Mouse (Mus musculus) gastrocnemius, adult 2 months (tissue): ENCODE measurements around the gene Fam189a2. TPM values are rescaled to one million over a fixed set of nuclear protein-coding genes. Genes with fewer than 3 reads are reported as not detected.

Experiments
- DNase-seq: peaks from one replicate; pipeline ENCODE4 v3.0.0; 2022
- H3K27ac ChIP-seq: fragments of 200-600 bp; 2 replicates; pipeline ENCODE4 v1.8.1; 2022; ENCODE audit warnings: mild to moderate bottlenecking
- H3K4me3 ChIP-seq: fragments of 200-600 bp; 2 replicates; pipeline ENCODE4 v1.8.1; 2022; ENCODE audit warnings: mild to moderate bottlenecking, moderate library complexity
- CTCF ChIP-seq: fragments of 200-600 bp; IDR thresholded peaks from 2 replicates; pipeline ENCODE4 v1.8.1; 2022; ENCODE audit warnings: antibody characterized with exemption, mild to moderate bottlenecking, moderate library complexity
- intact Hi-C: fragments of 180-260 bp; cut with DNase I; formaldehyde crosslinking; loops from one replicate; pipeline ENCODE4 v1.15.1; 2025
- total RNA-seq, 2 experiments: library from RNA; stranded (reverse); gene quantifications; 2 replicates each; pipeline ENCODE4 v1.2.3; 2021

Gene Fam189a2
- total RNA-seq, 2 experiments from 2014 or later = 17.5 to 24.8 TPM

DNA sequence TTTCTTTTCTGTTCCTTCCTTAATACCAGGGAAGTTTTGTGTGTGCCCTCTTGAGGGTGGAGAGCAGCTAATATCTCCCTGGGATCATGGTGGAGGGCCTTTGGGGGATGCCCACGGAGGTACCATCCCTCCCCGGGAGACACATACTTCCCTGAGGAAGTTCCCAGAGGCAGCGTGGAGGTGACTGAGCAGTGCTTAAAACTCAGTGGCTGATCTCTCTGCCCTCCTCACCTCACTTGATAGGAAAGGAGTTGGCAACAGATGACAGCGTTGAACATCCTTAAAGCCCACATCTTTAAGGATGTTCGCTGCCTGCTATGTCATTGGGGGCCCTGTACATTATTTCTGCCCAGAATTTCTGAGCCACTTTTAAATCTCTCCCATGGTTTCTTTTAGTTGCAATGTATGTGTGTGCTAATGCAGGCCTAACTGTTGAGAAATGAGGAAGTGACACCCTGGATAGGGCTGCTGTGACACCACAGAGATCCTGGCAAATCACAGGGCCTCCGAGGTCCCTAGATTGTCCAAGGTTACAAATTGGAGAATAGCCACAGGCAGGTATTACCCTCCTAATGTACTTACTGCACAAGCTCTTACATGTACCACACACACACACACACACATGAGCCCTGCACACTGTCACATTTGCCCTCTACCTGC is 84.7 kb downstream of the Fam189a2 start:
- DNase-seq = no peak
- TF ChIP-seq CTCF = no peak

DNA sequence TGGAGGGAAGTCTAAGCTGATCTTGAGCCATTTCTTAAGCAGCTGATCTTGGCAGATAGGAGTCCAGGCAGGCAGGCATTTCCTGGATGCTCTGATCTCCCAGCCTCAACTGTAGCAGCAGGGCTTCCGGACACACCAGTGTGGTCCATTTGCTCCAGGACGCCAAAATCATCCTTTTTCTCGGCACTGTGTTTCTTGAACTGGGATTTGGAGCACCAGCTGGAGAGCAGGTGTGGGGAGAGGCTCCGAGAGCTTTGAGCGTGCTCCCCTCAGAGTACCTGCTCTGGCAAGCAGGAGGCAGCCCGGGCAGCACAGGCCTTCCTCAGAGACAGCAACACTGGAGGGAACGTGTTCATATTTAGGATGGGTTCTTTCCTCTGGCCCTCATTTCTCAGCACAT is 87.9 kb downstream of the Fam189a2 start:
- DNase-seq = no peak
- Histone ChIP-seq H3K27ac (no peak overlapping the region), H3K4me3 (no peak overlapping the region)
- intact Hi-C loops = no loop called here
- TF ChIP-seq CTCF = no peak

More for the DNA sequence above, 84.7 kb downstream of the Fam189a2 start:
- intact Hi-C loops = no loop called here
- Histone ChIP-seq H3K4me3 (no peak overlapping the region), H3K27ac (no peak overlapping the region)

DNA sequence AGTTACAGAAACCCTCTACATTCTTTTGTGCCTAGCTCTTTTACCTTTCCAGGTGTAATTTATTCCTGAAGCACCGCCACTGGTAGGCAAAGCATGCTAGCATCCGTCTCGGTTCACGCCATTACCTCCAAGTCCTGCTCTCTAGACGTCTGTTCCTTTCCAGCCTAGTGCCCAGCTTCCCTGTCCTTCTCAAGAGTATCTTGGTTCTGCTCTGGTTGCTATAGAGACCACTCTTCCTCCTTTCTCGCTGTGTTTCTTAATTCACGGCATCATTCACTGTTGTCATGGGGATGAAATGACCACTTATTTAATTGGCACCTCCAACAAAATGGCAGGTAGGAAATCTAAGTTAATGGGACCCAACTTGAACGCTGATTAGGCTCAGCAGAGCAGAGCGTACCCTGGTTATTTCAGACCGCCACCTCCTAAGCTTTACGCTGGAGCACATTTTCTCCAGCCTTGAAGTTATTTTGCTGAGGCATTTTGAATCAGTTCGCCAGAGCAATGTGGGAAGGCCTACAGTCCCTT is 89.3 kb downstream of the Fam189a2 start:
- intact Hi-C loops = no loop called here
- H3K27ac ChIP-seq = no peak overlapping the region
- DNase-seq = no peak
- TF ChIP-seq CTCF = no peak
- no peak overlapping the region for H3K4me3 ChIP-seq

DNA sequence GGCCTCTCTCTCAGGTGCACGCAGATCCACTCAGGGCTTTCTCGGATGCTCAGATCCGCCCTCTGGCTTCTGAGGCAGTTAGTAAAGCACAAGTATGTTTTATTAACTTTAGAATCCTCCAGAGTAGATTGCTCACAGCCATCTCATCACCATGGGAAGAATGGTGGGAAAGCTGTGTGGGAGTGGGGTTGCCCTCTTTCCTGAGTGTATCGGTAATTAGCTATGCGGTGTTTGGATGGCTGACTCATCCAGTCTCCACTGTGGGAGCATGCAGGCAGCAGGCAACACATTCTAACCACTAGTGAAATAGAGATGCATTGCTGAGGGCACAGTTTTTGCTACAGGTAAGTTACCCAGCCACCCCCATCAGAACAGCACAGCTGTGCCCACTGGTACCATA is 100.0 kb downstream of the Fam189a2 start:
- DNase-seq = no peak
- Histone ChIP-seq H3K4me3 (no peak overlapping the region), H3K27ac (no peak overlapping the region)
- intact Hi-C loops = no loop called here
- no peak for TF ChIP-seq CTCF

DNA sequence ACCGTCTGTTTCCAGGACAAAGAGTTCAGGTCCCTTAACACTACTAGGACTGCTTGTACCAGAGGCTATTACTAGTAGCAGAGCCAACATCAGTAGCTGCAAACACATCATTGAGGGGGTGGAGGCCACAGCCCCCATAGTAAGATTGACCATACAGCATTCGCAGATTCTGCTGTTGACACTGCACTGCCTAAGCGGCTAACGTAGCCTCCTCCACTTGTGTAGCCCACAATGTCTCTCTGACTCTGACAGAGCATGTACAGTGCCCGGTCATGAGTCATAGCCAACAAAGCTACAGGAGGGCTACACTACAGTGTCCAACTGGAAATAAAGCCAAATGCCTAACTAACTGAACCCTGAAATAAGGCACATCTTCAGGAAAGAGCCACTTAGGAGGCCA is 105.3 kb downstream of the Fam189a2 start:
- no peak overlapping the region for H3K4me3 ChIP-seq
- intact Hi-C loops = no loop called here
- H3K27ac ChIP-seq = no peak overlapping the region
- DNase-seq = no peak
- no peak for TF ChIP-seq CTCF

DNA sequence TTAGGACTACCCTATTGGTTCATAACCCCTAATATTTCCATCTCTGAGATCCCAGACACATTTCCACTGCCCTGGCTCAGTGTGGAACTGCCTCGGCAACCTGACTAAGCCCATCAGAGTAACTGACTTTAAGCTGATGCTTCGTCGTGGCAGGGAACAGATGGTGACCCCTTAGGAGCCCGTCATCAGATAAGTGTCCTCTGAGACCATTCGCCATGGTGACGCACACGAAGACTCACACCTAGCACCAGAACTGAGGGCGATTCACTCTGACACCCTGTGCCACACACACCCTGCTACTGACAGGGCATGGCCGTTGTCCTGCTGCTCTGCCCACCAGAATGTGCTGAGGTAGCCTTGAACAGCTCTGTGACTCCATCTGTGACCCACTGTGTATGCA is 106.0 kb downstream of the Fam189a2 start:
- H3K27ac ChIP-seq = no peak overlapping the region
- no peak for TF ChIP-seq CTCF
- DNase-seq = no peak
- intact Hi-C loops = no loop called here
- no peak overlapping the region for H3K4me3 ChIP-seq

DNA sequence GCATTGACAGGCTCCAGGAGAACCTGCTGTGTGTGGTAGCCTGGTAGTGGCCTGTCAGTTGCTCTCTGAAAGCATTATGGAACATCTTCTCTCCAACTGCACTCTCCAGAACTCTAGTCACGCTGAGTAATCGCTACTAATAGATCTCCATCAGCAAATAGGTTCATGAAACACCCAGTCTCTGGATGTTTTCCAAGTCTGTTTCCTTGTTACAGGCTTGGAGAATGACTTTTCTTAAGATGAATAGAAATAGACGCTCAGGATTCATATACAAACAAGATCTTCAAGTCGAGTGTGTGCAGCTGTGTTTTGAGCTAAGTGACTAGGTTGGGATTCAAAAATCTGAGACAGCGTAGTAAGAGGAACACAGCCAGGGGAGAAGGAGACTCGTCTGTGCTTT is 106.8 kb downstream of the Fam189a2 start:
- H3K27ac ChIP-seq = no peak overlapping the region
- TF ChIP-seq CTCF = no peak
- intact Hi-C loops = no loop called here
- H3K4me3 ChIP-seq = no peak overlapping the region
- DNase-seq = no peak

Other genes starting within 250 kb of the Fam189a2 start
- gene Tjp2, start 194.0 kb upstream of the Fam189a2 start, total RNA-seq = 1 to 10 TPM; 3.5 to 4.9 TPM
- gene Fxn, start 249.6 kb upstream of the Fam189a2 start, total RNA-seq = 10 to 100 TPM; 19.7 to 19.8 TPM